8 mouse cellular contexts compared by ENCODE assay signal in genomic region chr4:123787191-123787985, GRCm38 (mm10). TPM values are rescaled to one million over a fixed set of nuclear protein-coding genes. Genes with fewer than 3 reads are reported as not detected.
DNase-seq lines count a peak whose midpoint lies in the region; ATAC-seq and TF ChIP-seq lines count a peak whose summit lies in the region.

Rhbdl2 (plus strand) TSS chr4:123787874.

- H3K27me3 ChIP-seq in intestine, embryonic 15.5 days (replicated peaks): no peaks in the 10 kb centered on the region
- H3K27me3 ChIP-seq in midbrain, postnatal 0 days (ENCODE audit: insufficient read depth, low read length): no peaks in the 10 kb centered on the region

- no peaks in the 10 kb centered on the region for H3K36me3 ChIP-seq in intestine, embryonic 15.5 days
- no peaks in the 10 kb centered on the region for H3K36me3 ChIP-seq in midbrain, postnatal 0 days (ENCODE audit: insufficient read depth, low read length)

- H3K9me3 ChIP-seq in intestine, embryonic 15.5 days: no peaks in the 10 kb centered on the region
- H3K9me3 ChIP-seq in midbrain, postnatal 0 days (ENCODE audit: low read length): no peaks in the 10 kb centered on the region

- 0 out of 2 replicates have a peak within 1 kb of the TSS, but pooled peaks have one; percentile 13 for H3K27ac ChIP-seq in intestine, embryonic 15.5 days
- H3K27ac ChIP-seq in midbrain, postnatal 0 days (ENCODE audit: low read depth, low read length): no peak within 1 kb of the TSS

- H3K4me1 ChIP-seq in intestine, embryonic 15.5 days (replicated peaks): peaks cover 6% of the 10 kb centered on the region; the same call in 1 of the 2 replicates
- H3K4me1 ChIP-seq in midbrain, postnatal 0 days (ENCODE audit: insufficient read depth, low read length): no peaks in the 10 kb centered on the region

- peak within 1 kb of the TSS; percentile 41 for H3K4me2 ChIP-seq in intestine, embryonic 15.5 days (replicated peaks)
- peak within 1 kb of the TSS; percentile 15; the same call in 1 of the 2 replicates for H3K4me2 ChIP-seq in midbrain, postnatal 0 days (ENCODE audit: low read depth, low read length, poor library complexity, severe bottlenecking)

- WGBS in intestine, embryonic 15.5 days: 28% methylated on average over 12 of the region's 12 CpGs
- WGBS in midbrain, postnatal 0 days: 25% methylated on average over 12 of the region's 12 CpGs

- peak; percentile 57 for DNase-seq in layer of hippocampus, adult 11-12 months (ENCODE audit: low spot score)
- DNase-seq in layer of hippocampus, adult 9-10 months (ENCODE audit: low spot score): no peak
- peak; percentile 9 for DNase-seq in embryo, embryonic 9.5 days (ENCODE audit: extremely low spot score)
- DNase-seq in gonadal fat pad, adult 2 months (ENCODE audit: low read depth): peak; percentile 61
- peak; percentile 38 to 47 for DNase-seq in left cerebral cortex, postnatal 25 days (ENCODE audit: low spot score in 2 of 2)
- peak; percentile 82 for DNase-seq in midbrain, postnatal 0 days (ENCODE audit: low spot score)
- peak; percentile 55 to 65 for DNase-seq in urinary bladder, postnatal 4 days (ENCODE audit: low spot score in 2 of 2)

- intact Hi-C loops in left cerebral cortex, postnatal 25 days (cut with DNase I): no loop called here

- no peak for TF ChIP-seq CTCF in midbrain, postnatal 0 days (IDR thresholded peaks at IDR 0.05)

- H3K9ac ChIP-seq in intestine, embryonic 15.5 days: no peak within 1 kb of the TSS
- no peak within 1 kb of the TSS for H3K9ac ChIP-seq in midbrain, postnatal 0 days (replicated peaks; ENCODE audit: low read length, poor library complexity, severe bottlenecking)

- 0 out of 2 replicates have a peak within 1 kb of the TSS, but pooled peaks have one; percentile 9 for H3K4me3 ChIP-seq in intestine, embryonic 15.5 days (replicated peaks)
- no peak within 1 kb of the TSS for H3K4me3 ChIP-seq in midbrain, postnatal 0 days (ENCODE audit: low read depth, low read length)

- peak; percentile 89 for ATAC-seq in intestine, embryonic 15.5 days
- ATAC-seq in midbrain, postnatal 0 days (ENCODE audit: low FRiP score): peak; percentile 76

RNA-seq across cellular contexts. Expression of gene Rhbdl2, which starts in this region (rescaled TPM):
- 3.8 and 7.1 TPM in 2 replicates for polyA plus RNA-seq in gonadal fat pad, adult 2 months (2012; rRNA removed)
- polyA plus RNA-seq in intestine, embryonic 15.5 days (2015; fragmentation: Nextera tagmentation; extraction: Ambion mirVana): 2.9 TPM in 2 replicates
- 1 to 10 TPM; 1.3 to 1.4 TPM for total RNA-seq in left cerebral cortex, postnatal 25 days (2021)
- 1.2 and 2.2 TPM in 2 replicates for total RNA-seq in midbrain, postnatal 0 days (2014; rRNA removed)
- 1.4 and 1.5 TPM in 2 replicates for polyA plus RNA-seq in midbrain, postnatal 0 days (2015; fragmentation: Nextera tagmentation; extraction: Ambion mirVana)
